Mouse (Mus musculus) embryonic facial prominence, embryonic 15.5 days (tissue): ENCODE measurements around the gene Slc39a11. TPM values are rescaled to one million over a fixed set of nuclear protein-coding genes. Genes with fewer than 3 reads are reported as not detected.

ENCODE experiments used
- ATAC-seq: fragments of 200-750 bp; cut with Nextera tagmentation; 2 replicates; pipeline ENCODE4 v1.8.0; 2017; ENCODE audit warnings: low read depth, moderate TSS enrichment; ENCODE audit not compliant: insufficient number of reproducible peaks, low FRiP score, low TSS enrichment
- H3K27ac ChIP-seq: fragments of 300-500 bp; sonication (generic); replicated peaks from 2 replicates; pipeline ENCODE4 v1.5.1; 2015; ENCODE audit warnings: mild to moderate bottlenecking, inconsistent platforms
- H3K27me3 ChIP-seq: fragments of 300-500 bp; sonication (generic); 2 replicates; pipeline ENCODE4 v1.6.1; 2015; ENCODE audit warnings: inconsistent platforms
- H3K36me3 ChIP-seq: fragments of 300-500 bp; sonication (generic); 2 replicates; pipeline ENCODE4 v1.6.1; 2015; ENCODE audit warnings: mild to moderate bottlenecking, inconsistent platforms
- H3K4me1 ChIP-seq: fragments of 300-500 bp; sonication (generic); 2 replicates; pipeline ENCODE4 v1.6.1; 2015; ENCODE audit warnings: inconsistent platforms
- H3K4me2 ChIP-seq: fragments of 300-500 bp; sonication (generic); replicated peaks from 2 replicates; pipeline ENCODE4 v1.6.1; 2015; ENCODE audit warnings: mild to moderate bottlenecking, inconsistent platforms
- H3K4me3 ChIP-seq: fragments of 300-500 bp; sonication (generic); replicated peaks from 2 replicates; pipeline ENCODE4 v1.5.1; 2015; ENCODE audit warnings: mild to moderate bottlenecking, inconsistent platforms
- H3K9ac ChIP-seq: fragments of 300-500 bp; sonication (generic); 2 replicates; pipeline ENCODE4 v1.6.1; 2015; ENCODE audit warnings: inconsistent platforms
- H3K9me3 ChIP-seq: fragments of 300-500 bp; sonication (generic); replicated peaks from 2 replicates; pipeline ENCODE4 v1.6.1; 2016; ENCODE audit warnings: inconsistent platforms
- WGBS: fragments of 180-500 bp; shearing (Covaris S2); methylation state at CpG from one replicate; pipeline ENCODE4 v1.1.7; 2015; 5-methylcytosine and 5-hydroxymethylcytosine counted together
- polyA plus RNA-seq: library from polyadenylated mRNA; unstranded; fragments of >200 nt; fragmentation: Nextera tagmentation; extraction: Ambion mirVana; gene quantifications from 2 replicates; pipeline ENCODE4 v1.2.1, GENCODE M21; 2015

The Slc39a11 gene
- polyA plus RNA-seq, 1 experiment from 2014 or later = 27.0 TPM

DNA sequence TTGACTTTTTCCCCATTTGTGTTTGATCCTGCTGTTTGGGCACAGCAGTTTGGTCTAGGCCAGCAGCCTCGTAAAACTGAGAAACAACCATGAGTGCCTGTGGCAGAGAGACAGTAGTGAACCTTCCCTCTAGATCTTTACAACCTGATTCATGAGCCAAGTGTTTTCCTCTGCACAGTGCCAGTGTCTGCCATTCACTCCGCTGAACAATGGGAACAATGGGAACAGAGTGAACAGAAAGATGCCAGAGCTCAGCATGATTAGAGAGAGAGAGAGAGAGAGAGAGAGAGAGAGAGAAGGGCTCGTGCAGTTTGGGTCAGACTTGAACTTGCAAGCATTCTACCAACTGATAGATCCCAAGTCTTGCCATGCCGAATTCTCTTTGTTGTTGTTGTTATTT, 199.2 kb downstream of the Slc39a11 start:
- H3K4me3 ChIP-seq = no peak overlapping the region
- no peaks in the 10 kb centered on the region; the same call in 1 of the 2 replicates for H3K36me3 ChIP-seq
- H3K4me1 ChIP-seq = peaks cover 12% of the 10 kb centered on the region; the same call in 1 of the 2 replicates
- no peak overlapping the region for H3K4me2 ChIP-seq
- H3K9ac ChIP-seq = no peak overlapping the region
- no peak for ATAC-seq
- H3K9me3 ChIP-seq = 0 out of 2 replicates have a peak, but pooled peaks cover under 1% of the 10 kb centered on the region
- H3K27me3 ChIP-seq = no peaks in the 10 kb centered on the region
- 87% methylated on average over 4 of the region's 4 CpGs for WGBS
- no peak overlapping the region for H3K27ac ChIP-seq

DNA sequence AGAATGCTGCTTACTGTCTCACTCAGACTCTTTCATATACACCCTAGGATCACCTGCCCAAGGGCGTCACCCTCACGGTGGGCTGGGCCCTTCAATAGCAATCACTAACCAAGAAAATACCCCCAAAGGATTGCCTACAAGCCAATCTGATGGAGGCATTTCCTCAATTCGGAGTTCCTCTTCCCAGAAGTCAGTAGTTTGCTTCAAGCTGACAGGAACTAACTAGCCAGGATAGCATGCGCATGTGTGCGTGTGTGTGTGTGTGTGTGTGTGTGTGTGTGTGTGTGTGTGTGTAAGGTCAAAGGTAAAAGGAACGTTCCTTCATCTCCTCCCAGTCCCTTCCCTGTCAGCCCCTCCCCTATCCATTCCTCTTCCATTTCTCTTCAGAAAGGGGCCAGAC, 199.9 kb downstream of the Slc39a11 start:
- H3K4me3 ChIP-seq = no peak overlapping the region
- no peak for ATAC-seq
- WGBS = 77% methylated on average over 6 of the region's 6 CpGs
- no peak overlapping the region for H3K9ac ChIP-seq
- H3K4me2 ChIP-seq = no peak overlapping the region
- no peak overlapping the region for H3K27ac ChIP-seq
- no peaks in the 10 kb centered on the region; the same call in 1 of the 2 replicates for H3K36me3 ChIP-seq
- peaks cover 12% of the 10 kb centered on the region; the same call in 1 of the 2 replicates for H3K4me1 ChIP-seq
- no peaks in the 10 kb centered on the region for H3K27me3 ChIP-seq
- H3K9me3 ChIP-seq = 0 out of 2 replicates have a peak, but pooled peaks cover 4% of the 10 kb centered on the region

DNA sequence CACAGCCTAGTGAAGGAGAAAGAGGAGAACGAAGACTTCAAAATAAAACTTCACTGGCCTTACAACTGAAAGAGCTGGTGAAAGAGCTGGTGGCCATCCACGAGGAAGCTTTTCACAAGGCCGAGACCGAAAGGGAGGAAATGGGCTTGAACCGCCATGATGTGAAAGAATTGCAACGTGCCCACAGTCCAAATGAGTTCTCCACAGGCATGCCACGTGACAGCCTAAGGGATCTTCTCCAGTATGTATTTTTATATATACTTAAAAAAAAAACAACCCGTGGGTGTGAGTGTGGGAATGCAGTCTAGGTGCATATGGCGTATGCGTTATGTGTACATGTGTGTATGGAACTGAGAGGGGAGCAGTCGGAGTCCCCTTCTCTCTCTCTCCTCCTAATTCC, 207.8 kb downstream of the Slc39a11 start:
- no peak for ATAC-seq
- Histone ChIP-seq H3K4me2 (no peak overlapping the region), H3K4me1 (peaks cover 7% of the 10 kb centered on the region; the same call in 1 of the 2 replicates), H3K27me3 (no peaks in the 10 kb centered on the region), H3K4me3 (no peak overlapping the region), H3K9me3 (0 out of 2 replicates have a peak, but pooled peaks cover 4% of the 10 kb centered on the region), H3K36me3 (no peaks in the 10 kb centered on the region), H3K9ac (no peak overlapping the region), H3K27ac (no peak overlapping the region)
- 93% methylated on average over 11 of the region's 11 CpGs for WGBS

DNA sequence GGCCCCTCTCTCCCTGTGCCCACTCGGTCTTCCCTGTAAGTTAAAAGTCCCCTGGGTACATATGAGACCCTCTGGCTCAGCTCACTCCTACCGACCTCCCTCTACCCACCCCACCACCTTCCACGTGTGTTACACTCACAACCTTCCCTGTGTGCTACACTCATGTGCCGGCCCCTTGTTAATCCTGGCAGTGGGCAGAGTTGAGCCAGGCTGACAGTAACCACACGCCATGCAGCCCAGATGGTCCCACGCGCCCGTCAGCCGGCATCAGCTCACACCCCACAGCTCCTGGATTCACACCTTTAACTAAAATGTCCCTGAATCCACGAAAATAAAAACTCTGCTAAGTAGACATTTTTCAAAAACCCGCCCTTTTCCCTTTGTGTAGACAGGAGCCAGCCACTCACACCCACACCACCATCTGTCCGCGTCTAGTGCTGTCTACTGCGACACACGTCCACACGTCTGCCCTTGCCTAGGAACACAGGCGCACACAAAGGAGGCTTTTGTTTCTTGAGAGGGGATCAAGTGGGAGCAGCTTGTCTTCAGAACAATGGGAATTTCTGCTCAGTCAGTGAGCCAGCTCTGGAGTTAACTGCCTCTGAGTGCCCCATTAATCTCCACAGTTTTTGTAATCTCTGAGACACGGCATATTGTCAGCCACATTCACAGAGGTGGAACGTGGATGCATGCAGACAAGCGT, 210.4 kb downstream of the Slc39a11 start:
- no peaks in the 10 kb centered on the region for H3K9me3 ChIP-seq
- H3K4me3 ChIP-seq = no peak overlapping the region
- no peaks in the 10 kb centered on the region for H3K36me3 ChIP-seq
- H3K9ac ChIP-seq = no peak overlapping the region
- peaks cover 7% of the 10 kb centered on the region; the same call in 1 of the 2 replicates for H3K4me1 ChIP-seq
- WGBS = 52% methylated on average over 20 of the region's 20 CpGs
- no peak overlapping the region for H3K4me2 ChIP-seq
- H3K27ac ChIP-seq = 0 out of 2 replicates have a peak overlapping the region, but pooled peaks have one; percentile 2
- no peaks in the 10 kb centered on the region for H3K27me3 ChIP-seq
- ATAC-seq = no peak

DNA sequence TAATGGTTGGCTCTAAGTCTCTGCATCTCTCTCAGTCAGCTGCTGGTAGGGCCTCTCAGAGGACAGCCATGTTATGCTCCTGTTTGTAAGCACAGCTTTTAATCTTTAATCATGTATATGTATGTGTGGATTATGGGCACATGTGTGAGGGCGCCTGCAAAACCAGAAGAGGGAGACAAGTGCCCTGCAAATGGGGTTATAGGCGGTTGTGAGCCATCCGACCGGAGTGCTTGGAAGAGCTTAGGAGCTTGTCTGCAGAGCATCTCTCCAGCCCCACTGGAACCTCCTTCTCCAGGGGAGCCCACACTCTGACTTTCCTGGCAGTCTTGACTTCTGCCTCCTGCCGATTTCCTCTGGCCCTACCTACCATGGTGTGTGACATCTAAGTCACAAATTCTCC, 211.0 kb downstream of the Slc39a11 start:
- H3K36me3 ChIP-seq = no peaks in the 10 kb centered on the region
- 80% methylated on average over 5 of the region's 5 CpGs for WGBS
- H3K4me3 ChIP-seq = no peak overlapping the region
- H3K4me1 ChIP-seq = peaks cover 7% of the 10 kb centered on the region; the same call in 1 of the 2 replicates
- H3K27ac ChIP-seq = no peak overlapping the region
- ATAC-seq = no peak
- H3K9me3 ChIP-seq = no peaks in the 10 kb centered on the region
- no peaks in the 10 kb centered on the region for H3K27me3 ChIP-seq
- H3K9ac ChIP-seq = no peak overlapping the region
- H3K4me2 ChIP-seq = no peak overlapping the region

DNA sequence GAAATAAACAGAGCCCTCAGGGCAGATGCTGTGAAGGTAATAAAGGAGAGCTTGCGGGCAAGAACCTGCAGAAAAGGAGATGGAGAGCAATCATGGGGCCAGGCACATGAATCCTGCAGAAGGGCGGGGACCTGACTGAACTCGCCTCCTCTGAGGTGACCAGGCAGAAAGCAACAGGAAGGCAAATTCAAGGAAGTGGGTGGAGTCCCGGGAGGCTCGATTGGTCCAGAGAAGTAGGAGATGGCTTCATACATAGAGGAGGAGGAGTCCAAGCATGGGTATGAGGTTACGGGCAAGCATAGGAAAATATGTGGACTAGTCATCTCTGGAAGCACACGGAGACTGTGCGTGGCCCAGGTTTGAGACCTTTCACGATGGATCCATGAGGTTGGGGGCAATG, 212.5 kb downstream of the Slc39a11 start:
- H3K27me3 ChIP-seq = no peaks in the 10 kb centered on the region
- 75% methylated on average over 9 of the region's 9 CpGs for WGBS
- no peak overlapping the region for H3K9ac ChIP-seq
- ATAC-seq = no peak
- H3K27ac ChIP-seq = no peak overlapping the region
- no peak overlapping the region for H3K4me2 ChIP-seq
- H3K4me1 ChIP-seq = peaks cover 7% of the 10 kb centered on the region; the same call in 1 of the 2 replicates
- no peaks in the 10 kb centered on the region for H3K36me3 ChIP-seq
- H3K9me3 ChIP-seq = no peaks in the 10 kb centered on the region
- H3K4me3 ChIP-seq = no peak overlapping the region

DNA sequence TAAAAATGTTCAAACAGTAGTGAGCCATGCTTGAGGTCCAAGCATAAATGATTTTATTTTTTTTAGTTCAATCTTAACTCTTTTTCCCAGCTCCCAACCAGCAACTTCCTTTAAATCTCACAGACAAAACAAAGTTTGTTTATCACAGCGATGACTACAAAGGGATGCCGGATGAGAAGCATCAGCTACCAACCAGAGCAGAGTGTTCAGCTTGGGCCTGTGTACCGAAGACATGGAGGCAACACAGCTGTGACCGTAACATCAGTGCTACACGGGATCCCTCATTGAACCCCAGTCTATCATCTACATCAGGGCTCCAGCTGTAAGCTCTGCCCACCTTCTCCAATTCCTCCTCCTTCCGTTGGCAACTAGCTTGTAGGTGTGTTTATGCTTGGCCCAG, 213.6 kb downstream of the Slc39a11 start:
- Histone ChIP-seq H3K4me3 (no peak overlapping the region), H3K27me3 (no peaks in the 10 kb centered on the region), H3K4me1 (peaks cover 7% of the 10 kb centered on the region; the same call in 1 of the 2 replicates), H3K36me3 (no peaks in the 10 kb centered on the region), H3K9ac (no peak overlapping the region), H3K27ac (no peak overlapping the region), H3K9me3 (no peaks in the 10 kb centered on the region), H3K4me2 (no peak overlapping the region)
- ATAC-seq = no peak
- 86% methylated on average over 6 of the region's 6 CpGs for WGBS

DNA sequence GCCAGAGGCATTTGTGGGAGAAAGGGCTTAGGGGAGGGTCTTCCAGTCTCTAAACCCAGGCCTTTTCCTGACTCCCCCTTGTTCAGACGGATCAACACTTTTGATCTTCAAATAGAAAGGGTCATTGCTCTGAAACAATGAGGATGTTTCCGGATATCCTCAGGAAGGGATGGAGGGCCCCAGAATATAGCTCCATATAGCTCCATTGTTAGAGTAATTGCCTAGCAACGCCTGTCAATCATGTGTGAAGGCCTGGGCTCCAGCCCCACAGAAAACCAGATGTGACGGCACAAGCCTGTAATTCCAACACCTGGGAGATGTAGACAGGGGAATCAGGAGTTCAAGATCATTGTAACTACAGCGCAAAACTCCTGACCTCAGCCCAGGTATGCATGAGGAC, 214.2 kb downstream of the Slc39a11 start:
- Histone ChIP-seq H3K9me3 (no peaks in the 10 kb centered on the region), H3K36me3 (no peaks in the 10 kb centered on the region), H3K9ac (no peak overlapping the region), H3K27me3 (no peaks in the 10 kb centered on the region), H3K4me2 (no peak overlapping the region), H3K27ac (no peak overlapping the region), H3K4me1 (peaks cover 7% of the 10 kb centered on the region; the same call in 1 of the 2 replicates), H3K4me3 (no peak overlapping the region)
- 50% methylated on average over 5 of the region's 5 CpGs for WGBS
- ATAC-seq = no peak

DNA sequence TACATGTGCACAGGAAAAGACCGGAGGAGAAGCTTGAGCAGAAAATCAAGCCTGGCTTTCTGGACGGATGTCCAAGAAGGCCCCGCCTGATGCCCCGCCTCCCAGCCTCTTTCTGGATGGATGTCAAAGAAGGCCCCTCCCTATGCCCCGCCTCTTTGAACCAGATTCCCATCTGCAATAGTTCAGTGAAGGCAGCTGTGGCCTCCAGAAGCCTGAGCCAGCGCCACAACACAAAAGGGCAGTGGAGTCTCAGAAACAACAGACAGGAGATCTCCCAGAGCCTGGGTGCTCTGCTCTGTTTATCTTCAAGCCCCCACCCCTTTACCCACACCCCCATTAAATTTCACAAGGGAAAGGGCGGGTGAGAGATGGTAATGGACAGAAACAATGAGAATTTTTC, 218.7 kb downstream of the Slc39a11 start:
- no peaks in the 10 kb centered on the region for H3K36me3 ChIP-seq
- H3K4me3 ChIP-seq = no peak overlapping the region
- no peaks in the 10 kb centered on the region for H3K4me1 ChIP-seq
- H3K9ac ChIP-seq = no peak overlapping the region
- H3K27ac ChIP-seq = no peak overlapping the region
- 61% methylated on average over 7 of the region's 7 CpGs for WGBS
- no peak overlapping the region for H3K4me2 ChIP-seq
- ATAC-seq = no peak
- H3K9me3 ChIP-seq = no peaks in the 10 kb centered on the region
- H3K27me3 ChIP-seq = no peaks in the 10 kb centered on the region

DNA sequence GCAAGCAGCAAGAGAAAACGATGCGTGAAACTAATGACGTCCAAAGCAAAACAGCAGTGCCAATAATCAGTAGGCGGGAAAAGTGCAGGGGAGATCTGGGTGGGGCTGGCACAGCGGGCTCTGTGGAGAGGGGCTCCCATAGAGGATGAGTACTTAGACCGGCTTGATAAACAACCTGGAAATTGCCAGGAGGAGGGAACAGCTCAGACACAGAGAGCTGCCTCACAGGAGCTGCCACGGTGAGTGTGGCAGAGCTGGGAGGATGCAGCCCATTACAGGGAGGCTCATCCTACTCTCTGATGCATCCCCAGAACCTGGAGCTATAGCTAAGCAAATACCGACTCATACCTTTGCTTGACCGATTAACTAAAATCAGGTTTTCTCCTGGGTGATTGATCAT, 224.0 kb downstream of the Slc39a11 start:
- Histone ChIP-seq H3K27ac (no peak overlapping the region), H3K4me3 (no peak overlapping the region), H3K9me3 (no peaks in the 10 kb centered on the region), H3K4me2 (no peak overlapping the region), H3K4me1 (no peaks in the 10 kb centered on the region; the same call in 1 of the 2 replicates), H3K9ac (no peak overlapping the region), H3K36me3 (no peaks in the 10 kb centered on the region), H3K27me3 (no peaks in the 10 kb centered on the region)
- no peak for ATAC-seq
- 56% methylated on average over 9 of the region's 9 CpGs for WGBS

DNA sequence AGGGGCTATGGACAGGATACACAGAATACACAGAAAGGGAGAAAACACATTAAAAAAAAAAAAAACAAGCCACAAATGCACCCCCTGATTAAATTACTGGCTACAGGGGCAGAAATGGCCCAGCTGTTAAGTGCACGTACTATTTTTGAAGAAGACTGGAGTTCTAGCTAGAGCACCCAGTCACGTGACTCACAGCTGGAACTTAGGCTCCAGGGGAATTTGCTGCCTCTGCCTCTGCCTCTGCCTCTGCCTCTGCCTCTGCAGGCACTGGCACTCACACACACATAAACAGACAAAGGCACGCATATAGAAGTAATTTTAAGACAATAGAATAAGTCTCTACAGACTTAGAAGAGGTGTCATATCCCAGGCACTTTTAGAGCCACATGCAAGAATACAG, 224.4 kb downstream of the Slc39a11 start:
- Histone ChIP-seq H3K4me3 (no peak overlapping the region), H3K4me1 (no peaks in the 10 kb centered on the region; the same call in 1 of the 2 replicates), H3K4me2 (no peak overlapping the region), H3K9ac (no peak overlapping the region), H3K27ac (no peak overlapping the region), H3K9me3 (no peaks in the 10 kb centered on the region), H3K27me3 (no peaks in the 10 kb centered on the region), H3K36me3 (no peaks in the 10 kb centered on the region)
- ATAC-seq = no peak
- 32% methylated on average over 3 of the region's 3 CpGs for WGBS

DNA sequence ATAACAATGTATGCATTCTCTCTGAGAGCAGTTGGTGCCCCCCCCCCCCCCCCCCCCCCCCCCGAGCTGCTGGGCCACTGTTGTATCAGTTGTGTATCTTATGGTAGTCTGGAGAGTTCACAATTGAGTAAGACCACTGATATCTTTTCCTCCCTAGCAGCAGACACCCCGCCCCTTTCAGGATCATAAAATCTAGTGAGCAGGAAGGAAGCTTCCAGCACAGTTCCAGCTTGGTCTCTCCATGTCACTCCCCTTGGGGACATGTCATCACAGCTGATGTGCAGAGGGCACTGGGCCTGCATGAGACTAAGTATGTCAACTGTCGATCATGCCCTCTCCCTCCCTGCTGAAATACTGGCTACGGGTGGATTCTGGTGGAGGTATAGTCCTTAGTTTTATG, 225.1 kb downstream of the Slc39a11 start:
- no peak overlapping the region for H3K9ac ChIP-seq
- H3K4me3 ChIP-seq = no peak overlapping the region
- ATAC-seq = no peak
- H3K4me2 ChIP-seq = no peak overlapping the region
- no peaks in the 10 kb centered on the region; the same call in 1 of the 2 replicates for H3K4me1 ChIP-seq
- WGBS = 85% methylated on average over 3 of the region's 4 CpGs
- H3K9me3 ChIP-seq = no peaks in the 10 kb centered on the region
- H3K36me3 ChIP-seq = no peaks in the 10 kb centered on the region
- H3K27me3 ChIP-seq = no peaks in the 10 kb centered on the region
- no peak overlapping the region for H3K27ac ChIP-seq
